Mouse (Mus musculus) limb, embryonic 15.5 days (tissue): ENCODE measurements at regions not wholly inside any gene's neighbourhood (a gene's known extent, or its start where the extent isn't known, plus 50 kb on each side); places are given as distances from the start of the nearest gene placed in this dataset.

ENCODE experiments used
- ATAC-seq: fragments of 200-750 bp; cut with Nextera tagmentation; 2 replicates; pipeline ENCODE4 v1.8.0; 2017; ENCODE audit warnings: low read depth, moderate TSS enrichment; ENCODE audit not compliant: insufficient number of reproducible peaks, low FRiP score, low TSS enrichment
- H3K27ac ChIP-seq: fragments of 300-500 bp; sonication (generic); 2 replicates; pipeline ENCODE4 v1.5.1; 2015; ENCODE audit warnings: moderate library complexity, mild to moderate bottlenecking, inconsistent platforms
- H3K27me3 ChIP-seq: fragments of 300-500 bp; sonication (generic); 2 replicates; pipeline ENCODE4 v1.6.1; 2015; ENCODE audit warnings: inconsistent platforms
- H3K36me3 ChIP-seq: fragments of 300-500 bp; sonication (generic); 2 replicates; pipeline ENCODE4 v1.6.1; 2015; ENCODE audit warnings: inconsistent platforms
- H3K4me1 ChIP-seq: fragments of 300-500 bp; sonication (generic); 2 replicates; pipeline ENCODE4 v1.6.1; 2015; ENCODE audit warnings: inconsistent platforms
- H3K4me2 ChIP-seq: fragments of 300-500 bp; sonication (generic); 2 replicates; pipeline ENCODE4 v1.6.1; 2015; ENCODE audit warnings: mild to moderate bottlenecking, inconsistent platforms
- H3K4me3 ChIP-seq: fragments of 300-500 bp; sonication (generic); 2 replicates; pipeline ENCODE4 v1.5.1; 2015; ENCODE audit warnings: mild to moderate bottlenecking, inconsistent platforms
- H3K9ac ChIP-seq: fragments of 300-500 bp; sonication (generic); 2 replicates; pipeline ENCODE4 v1.6.1; 2015; ENCODE audit warnings: inconsistent platforms
- H3K9me3 ChIP-seq: fragments of 300-500 bp; sonication (generic); 2 replicates; pipeline ENCODE4 v1.6.1; 2016; ENCODE audit warnings: inconsistent platforms
- WGBS: fragments of 180-500 bp; shearing (Covaris S2); methylation state at CpG from one replicate; pipeline ENCODE4 v1.1.7; 2015; 5-methylcytosine and 5-hydroxymethylcytosine counted together

DNA sequence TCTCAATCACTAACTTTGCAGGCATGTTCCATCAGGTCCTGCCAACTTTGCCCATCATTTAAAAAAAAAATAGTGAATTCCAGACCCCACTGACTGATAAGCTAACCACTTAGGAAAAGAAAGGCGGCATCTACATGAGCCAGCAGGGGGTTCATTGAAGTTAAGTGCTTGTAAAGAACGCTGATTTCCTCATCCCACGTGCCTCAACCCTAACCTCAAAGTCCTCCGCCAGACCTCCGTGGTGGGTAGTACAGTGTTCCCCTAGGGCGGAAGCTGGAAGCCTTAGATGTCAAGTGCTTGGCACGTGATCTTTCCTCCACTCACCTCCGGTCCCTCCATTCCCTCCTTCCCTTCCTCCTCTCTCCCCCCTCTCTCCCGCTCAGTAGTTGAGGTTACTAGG is 158.5 kb upstream of the Mkln1 start:
- Histone ChIP-seq H3K4me2 (no peak overlapping the region), H3K27me3 (no peaks in the 10 kb centered on the region), H3K4me3 (no peak overlapping the region), H3K9me3 (no peaks in the 10 kb centered on the region), H3K36me3 (no peaks in the 10 kb centered on the region), H3K4me1 (no peaks in the 10 kb centered on the region), H3K27ac (no peak overlapping the region), H3K9ac (no peak overlapping the region)
- no peak for ATAC-seq
- 9% methylated on average over 9 of the region's 9 CpGs for WGBS

DNA sequence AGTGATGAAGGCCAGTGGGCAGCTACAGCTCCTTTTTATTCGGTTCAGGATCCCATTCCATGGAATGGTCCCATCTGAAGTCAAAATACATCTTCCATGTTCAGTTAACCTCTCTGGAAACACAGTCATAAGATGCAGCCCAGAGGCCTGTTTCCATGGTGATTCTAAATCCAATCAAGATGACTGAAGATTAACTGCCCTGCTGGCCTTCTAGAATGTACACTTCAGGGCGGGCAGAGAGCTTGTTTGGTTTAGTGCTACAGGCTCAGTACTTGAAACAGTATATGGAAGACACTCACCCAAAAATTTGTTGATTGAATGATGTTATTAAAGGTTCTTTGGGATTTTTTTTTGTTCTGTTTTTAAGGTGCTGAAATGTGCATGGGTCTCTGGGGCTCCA is 148.0 kb upstream of the Mkln1 start:
- H3K27ac ChIP-seq: no peak overlapping the region
- no peaks in the 10 kb centered on the region for H3K27me3 ChIP-seq
- 0 out of 2 replicates have a peak, but pooled peaks cover 5% of the 10 kb centered on the region for H3K4me1 ChIP-seq
- no peak overlapping the region for H3K4me3 ChIP-seq
- WGBS: 59% methylated on average over 2 of the region's 2 CpGs
- H3K9me3 ChIP-seq: no peaks in the 10 kb centered on the region
- H3K4me2 ChIP-seq: no peak overlapping the region
- H3K36me3 ChIP-seq: no peaks in the 10 kb centered on the region
- no peak overlapping the region for H3K9ac ChIP-seq
- no peak for ATAC-seq

DNA sequence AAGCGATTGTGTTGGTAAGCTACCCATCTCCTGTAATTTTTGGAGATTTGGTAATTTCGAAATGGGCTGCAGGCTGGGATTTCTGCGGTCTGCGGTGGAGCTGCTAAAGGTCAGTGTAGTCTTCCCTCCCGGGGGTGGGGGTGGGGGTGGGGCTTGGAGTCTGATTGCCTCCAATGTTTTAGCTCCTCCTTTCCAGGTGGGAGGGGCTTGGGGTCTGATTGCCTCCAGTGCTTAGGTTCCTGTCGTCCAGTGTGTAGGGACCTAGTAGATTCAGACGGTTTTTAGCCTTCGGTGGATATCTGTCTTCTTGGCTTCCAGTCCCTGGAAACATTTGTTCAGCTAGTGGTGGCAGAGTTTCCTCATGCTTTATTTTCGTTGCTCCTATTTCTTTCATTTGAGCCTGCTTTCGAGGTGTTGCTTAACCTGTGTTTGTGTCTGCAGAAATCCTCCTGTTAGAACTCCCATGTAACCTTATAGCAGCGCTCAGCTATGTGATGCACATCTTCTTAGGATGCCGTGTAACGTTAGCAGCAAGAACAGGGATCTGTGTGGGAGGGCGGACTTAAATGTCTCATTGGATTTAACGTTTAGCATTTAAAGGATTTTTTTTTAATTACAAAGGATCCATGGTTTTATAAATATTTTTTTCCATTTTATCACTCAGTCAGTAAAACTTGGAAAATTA is 145.1 kb upstream of the Mkln1 start:
- no peaks in the 10 kb centered on the region for H3K36me3 ChIP-seq
- no peaks in the 10 kb centered on the region for H3K9me3 ChIP-seq
- no peak for ATAC-seq
- H3K27me3 ChIP-seq: no peaks in the 10 kb centered on the region
- 0 out of 2 replicates have a peak, but pooled peaks cover 5% of the 10 kb centered on the region for H3K4me1 ChIP-seq
- peak overlapping the region; percentile 13; the same call in 1 of the 2 replicates for H3K27ac ChIP-seq
- WGBS: 18% methylated on average over 15 of the region's 15 CpGs
- H3K4me2 ChIP-seq: peak overlapping the region; percentile 31; the same call in 1 of the 2 replicates
- H3K4me3 ChIP-seq: no peak overlapping the region
- no peak overlapping the region for H3K9ac ChIP-seq

DNA sequence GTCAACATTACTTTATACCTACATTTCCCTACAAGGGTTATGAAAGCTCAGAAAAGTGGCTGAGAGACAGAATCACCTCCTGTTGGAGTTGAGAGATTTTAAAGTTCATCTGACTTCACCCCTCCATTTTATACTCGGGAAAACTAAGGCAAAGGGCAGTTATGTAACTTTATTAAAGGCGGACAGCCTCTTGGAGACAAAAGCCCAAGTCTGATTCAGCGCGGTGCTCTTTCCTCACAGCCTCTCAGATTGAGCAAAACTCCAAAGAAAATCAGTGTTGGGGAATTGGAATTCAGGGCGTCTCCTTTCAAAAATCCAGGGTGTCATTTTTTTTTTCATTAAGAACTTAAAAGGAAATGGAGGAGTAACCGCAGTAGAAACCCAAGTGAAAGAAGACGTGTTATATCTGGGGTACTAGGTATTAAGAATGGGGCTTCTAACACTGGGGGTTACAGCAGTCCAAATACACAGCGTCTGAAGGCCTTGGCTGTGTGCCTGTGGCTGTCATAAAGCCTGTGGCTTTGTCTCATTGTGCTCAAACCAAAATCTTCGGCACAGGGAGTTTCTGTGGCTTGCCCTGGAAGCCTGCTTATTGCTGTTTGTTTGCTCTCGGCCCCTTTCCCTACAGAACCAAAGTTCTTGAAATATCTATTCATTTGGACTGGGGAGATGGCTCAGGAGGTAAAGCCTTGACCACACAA is 137.7 kb upstream of the Mkln1 start:
- ATAC-seq: no peak

DNA sequence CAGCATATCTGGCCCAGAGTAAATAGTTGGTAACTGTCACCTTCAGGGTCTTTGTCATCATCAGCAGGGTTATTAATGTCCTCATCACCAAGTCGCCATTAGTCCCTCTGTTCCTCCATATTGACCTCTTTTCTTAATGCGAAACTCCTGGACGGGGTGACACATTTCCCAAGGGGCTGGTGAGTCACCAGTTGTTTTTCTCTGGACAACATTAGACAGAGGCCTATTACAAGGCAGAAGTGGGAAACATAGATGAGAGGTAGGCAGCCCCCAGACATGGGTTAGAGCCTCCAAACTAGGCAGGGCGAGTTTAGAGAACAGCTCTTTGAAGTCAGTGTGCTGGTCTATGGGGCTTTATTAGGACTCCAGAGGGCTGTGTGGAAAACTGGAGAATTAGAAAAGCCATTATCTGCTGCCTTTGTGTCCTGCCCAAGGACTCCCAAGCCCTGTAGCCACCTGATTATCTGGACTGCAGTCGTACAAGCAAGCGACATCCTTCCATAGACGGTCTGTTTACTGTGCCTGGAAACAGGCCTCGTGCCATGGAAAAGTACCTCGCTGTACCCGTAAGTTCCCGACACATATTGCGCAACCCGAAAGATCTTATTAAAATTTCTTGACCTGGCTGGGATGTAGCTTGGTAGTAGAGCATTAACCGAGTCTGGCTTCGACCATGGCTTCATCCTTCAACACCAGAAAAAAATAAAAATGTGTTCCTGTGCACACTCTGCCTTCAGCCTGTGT is 136.6 kb upstream of the Mkln1 start:
- ATAC-seq: no peak
- Histone ChIP-seq H3K27ac (no peak overlapping the region), H3K9me3 (no peaks in the 10 kb centered on the region), H3K36me3 (no peaks in the 10 kb centered on the region), H3K4me2 (no peak overlapping the region), H3K27me3 (no peaks in the 10 kb centered on the region), H3K9ac (no peak overlapping the region), H3K4me1 (no peaks in the 10 kb centered on the region), H3K4me3 (no peak overlapping the region)
- WGBS: 89% methylated on average over 15 of the region's 15 CpGs

More for the DNA sequence above, 137.7 kb upstream of the Mkln1 start:
- H3K9me3 ChIP-seq: no peaks in the 10 kb centered on the region
- no peaks in the 10 kb centered on the region for H3K27me3 ChIP-seq
- H3K9ac ChIP-seq: no peak overlapping the region
- H3K27ac ChIP-seq: no peak overlapping the region
- no peak overlapping the region for H3K4me2 ChIP-seq
- H3K36me3 ChIP-seq: no peaks in the 10 kb centered on the region
- no peak overlapping the region for H3K4me3 ChIP-seq
- 77% methylated on average over 10 of the region's 10 CpGs for WGBS
- H3K4me1 ChIP-seq: no peaks in the 10 kb centered on the region

DNA sequence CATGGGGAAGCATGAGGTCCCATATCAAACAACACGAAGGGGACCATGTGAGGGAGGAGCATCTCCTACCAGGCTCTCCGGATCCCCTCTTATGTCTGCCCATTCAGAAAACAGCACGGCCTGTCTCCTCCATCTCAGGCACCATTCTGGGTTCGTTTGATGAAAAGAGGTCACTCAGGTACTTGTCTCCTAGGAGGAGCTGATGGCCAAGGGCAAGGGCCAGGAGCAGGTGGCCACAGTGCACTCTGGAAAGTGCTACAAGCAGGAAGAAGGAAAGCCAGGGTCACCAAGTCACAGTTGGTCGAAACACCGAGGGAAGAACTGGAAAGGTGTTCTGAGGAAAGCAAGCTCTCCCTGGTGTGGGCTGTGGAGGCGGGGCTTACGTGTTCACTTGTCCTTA is 135.9 kb upstream of the Mkln1 start:
- no peak for ATAC-seq
- Histone ChIP-seq H3K27me3 (no peaks in the 10 kb centered on the region), H3K9ac (no peak overlapping the region), H3K4me3 (no peak overlapping the region), H3K9me3 (no peaks in the 10 kb centered on the region), H3K36me3 (no peaks in the 10 kb centered on the region), H3K27ac (no peak overlapping the region), H3K4me1 (no peaks in the 10 kb centered on the region), H3K4me2 (no peak overlapping the region)
- 84% methylated on average over 8 of the region's 8 CpGs for WGBS

DNA sequence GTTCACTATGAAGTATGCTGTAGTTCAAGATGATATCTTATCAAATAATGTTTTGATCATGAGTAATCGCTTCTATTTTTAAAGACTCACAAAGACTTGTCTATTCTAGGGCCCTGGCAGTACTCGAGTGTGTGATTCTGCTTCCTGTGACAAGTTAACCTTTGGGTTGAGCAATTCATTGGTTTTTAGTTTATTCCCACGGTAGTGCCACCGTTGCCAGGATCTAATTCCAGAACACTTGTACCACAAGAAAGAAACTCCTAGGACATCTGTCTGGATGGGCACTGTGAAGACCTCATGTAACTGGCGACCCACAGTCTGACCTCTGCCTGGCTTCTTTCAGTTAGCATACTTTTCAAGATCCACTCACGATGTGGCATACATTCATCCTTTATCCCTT is 134.7 kb upstream of the Mkln1 start:
- H3K9me3 ChIP-seq: no peaks in the 10 kb centered on the region
- WGBS: 85% methylated on average over 6 of the region's 6 CpGs
- no peaks in the 10 kb centered on the region for H3K4me1 ChIP-seq
- H3K36me3 ChIP-seq: no peaks in the 10 kb centered on the region
- no peak overlapping the region for H3K4me2 ChIP-seq
- H3K27me3 ChIP-seq: no peaks in the 10 kb centered on the region
- no peak overlapping the region for H3K4me3 ChIP-seq
- no peak for ATAC-seq
- no peak overlapping the region for H3K9ac ChIP-seq
- H3K27ac ChIP-seq: no peak overlapping the region

DNA sequence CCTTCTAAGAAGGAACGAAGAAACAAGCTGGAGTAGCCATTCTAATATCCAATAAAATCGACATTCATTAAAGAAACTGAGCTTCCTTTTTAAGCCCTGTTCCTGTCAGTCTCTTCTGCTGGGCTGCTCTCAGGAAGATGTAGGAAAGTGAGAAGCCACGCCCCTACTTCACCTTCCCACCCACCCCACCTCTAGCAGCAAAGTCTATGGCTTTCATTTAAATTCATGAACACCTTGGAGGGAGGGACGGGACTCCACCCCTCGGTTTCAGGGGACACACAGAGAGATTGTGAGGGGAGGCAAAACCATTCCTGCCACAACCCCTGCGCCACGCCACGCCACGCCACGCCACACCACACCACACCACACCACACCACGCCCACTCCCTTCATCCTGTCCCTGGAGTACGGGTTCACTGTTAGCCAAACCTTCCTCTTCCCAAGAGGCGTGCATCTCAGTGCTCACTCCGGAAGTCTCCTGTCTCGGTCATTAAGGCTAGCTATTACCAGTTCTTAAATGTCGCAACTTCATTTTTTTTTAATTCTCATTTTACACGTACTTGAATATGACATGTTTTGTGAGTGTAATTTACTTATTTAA is 132.0 kb upstream of the Mkln1 start:
- Histone ChIP-seq H3K9ac (no peak overlapping the region), H3K4me1 (no peaks in the 10 kb centered on the region), H3K9me3 (no peaks in the 10 kb centered on the region), H3K27ac (no peak overlapping the region), H3K36me3 (no peaks in the 10 kb centered on the region), H3K4me2 (no peak overlapping the region), H3K4me3 (no peak overlapping the region), H3K27me3 (no peaks in the 10 kb centered on the region)
- WGBS: 61% methylated on average over 17 of the region's 17 CpGs
- no peak for ATAC-seq

DNA sequence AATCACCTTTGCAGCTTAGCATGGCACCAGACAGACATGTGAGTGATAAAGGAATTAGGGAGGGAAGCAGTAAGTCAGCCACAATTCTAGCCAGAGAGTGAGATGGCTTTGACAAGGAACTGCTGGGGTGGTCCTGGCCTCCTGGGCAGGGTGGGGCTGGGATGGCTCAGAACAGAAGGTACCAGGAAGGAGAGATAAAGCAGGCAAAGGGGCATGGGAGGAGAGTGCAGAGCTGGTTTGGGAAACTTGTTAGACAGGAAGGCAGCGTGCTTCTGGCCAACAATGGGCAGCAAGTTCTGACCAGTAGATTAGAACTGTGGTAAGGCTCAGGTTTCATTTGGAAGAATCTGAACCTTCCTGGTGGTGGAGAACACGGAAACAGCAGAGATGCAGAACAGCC is 130.5 kb upstream of the Mkln1 start:
- H3K4me1 ChIP-seq: no peaks in the 10 kb centered on the region
- H3K4me2 ChIP-seq: no peak overlapping the region
- H3K9me3 ChIP-seq: no peaks in the 10 kb centered on the region
- H3K27me3 ChIP-seq: no peaks in the 10 kb centered on the region
- H3K4me3 ChIP-seq: no peak overlapping the region
- H3K9ac ChIP-seq: no peak overlapping the region
- no peak overlapping the region for H3K27ac ChIP-seq
- H3K36me3 ChIP-seq: no peaks in the 10 kb centered on the region
- WGBS: 45% methylated on average over 2 of the region's 2 CpGs
- ATAC-seq: no peak

DNA sequence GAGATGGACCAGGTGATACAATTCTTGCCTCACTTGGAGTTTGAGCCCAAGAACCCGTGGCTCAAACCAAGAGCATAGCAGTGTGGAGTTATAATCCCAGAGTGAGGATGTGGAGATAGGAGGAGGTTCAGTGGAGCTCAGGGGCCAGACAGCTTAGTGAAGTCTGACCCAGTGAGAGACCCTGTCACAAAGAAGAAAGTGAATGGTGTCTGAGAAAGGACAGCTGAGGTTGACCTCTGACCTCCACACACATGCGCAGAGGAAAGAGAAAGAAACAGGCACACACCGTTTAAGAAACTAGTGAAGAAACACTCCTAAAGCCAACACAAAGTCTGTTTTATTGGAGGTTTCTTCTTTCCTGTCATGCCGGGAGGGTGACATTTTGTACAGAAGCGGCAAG is 124.7 kb upstream of the Mkln1 start:
- no peaks in the 10 kb centered on the region for H3K36me3 ChIP-seq
- no peaks in the 10 kb centered on the region for H3K27me3 ChIP-seq
- H3K4me2 ChIP-seq: no peak overlapping the region
- no peaks in the 10 kb centered on the region for H3K9me3 ChIP-seq
- 31% methylated on average over 5 of the region's 5 CpGs for WGBS
- H3K4me1 ChIP-seq: no peaks in the 10 kb centered on the region
- H3K9ac ChIP-seq: no peak overlapping the region
- no peak overlapping the region for H3K4me3 ChIP-seq
- no peak for ATAC-seq
- no peak overlapping the region for H3K27ac ChIP-seq

DNA sequence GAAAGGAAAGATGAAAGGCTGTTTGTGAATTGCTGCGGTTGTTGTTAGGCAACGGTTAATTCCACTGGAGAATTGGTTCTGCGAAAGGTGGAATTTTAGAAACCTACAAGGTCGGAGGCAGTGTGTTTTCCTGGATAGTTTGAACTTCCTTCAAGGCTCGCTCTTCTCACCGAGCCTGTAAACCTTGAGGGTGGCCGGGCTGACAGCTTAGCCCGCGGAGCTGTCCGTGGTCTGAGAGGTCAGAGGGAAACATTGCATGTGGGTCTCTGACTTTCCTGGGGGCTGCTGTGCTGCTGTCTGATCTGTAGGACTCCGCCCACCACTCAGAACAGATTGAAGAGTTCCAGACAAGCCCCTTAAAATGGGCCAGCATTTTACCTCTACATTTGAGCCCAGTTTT is 124.3 kb upstream of the Mkln1 start:
- Histone ChIP-seq H3K36me3 (no peaks in the 10 kb centered on the region), H3K27ac (no peak overlapping the region), H3K4me1 (no peaks in the 10 kb centered on the region), H3K9ac (no peak overlapping the region), H3K9me3 (no peaks in the 10 kb centered on the region), H3K27me3 (no peaks in the 10 kb centered on the region), H3K4me3 (no peak overlapping the region), H3K4me2 (no peak overlapping the region)
- 10% methylated on average over 11 of the region's 11 CpGs for whole genome bisulfite sequencing
- no peak for ATAC-seq

DNA sequence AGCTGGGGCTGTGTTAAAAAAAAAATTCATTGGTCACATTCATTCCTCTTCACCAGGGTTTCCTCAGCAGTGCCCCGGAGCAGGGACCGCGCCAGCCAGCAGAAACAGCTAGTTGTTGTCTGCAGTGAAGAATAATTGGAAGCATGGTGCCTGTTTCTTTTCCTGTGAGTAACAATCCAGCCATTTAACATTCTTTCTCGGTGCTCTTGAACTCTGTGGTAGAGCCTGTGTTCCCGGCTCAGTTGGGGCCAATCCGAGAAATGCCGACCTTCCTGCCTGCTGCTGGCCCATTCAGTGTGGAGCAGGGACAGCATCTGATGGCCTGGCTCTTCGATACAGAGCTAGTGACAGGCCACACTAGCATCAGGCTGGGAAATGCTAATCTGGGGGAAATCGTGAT is 120.7 kb upstream of the Mkln1 start:
- no peak for ATAC-seq
- Histone ChIP-seq H3K4me1 (no peaks in the 10 kb centered on the region), H3K9me3 (no peaks in the 10 kb centered on the region), H3K36me3 (no peaks in the 10 kb centered on the region), H3K27me3 (no peaks in the 10 kb centered on the region), H3K9ac (no peak overlapping the region), H3K4me3 (no peak overlapping the region), H3K27ac (no peak overlapping the region), H3K4me2 (no peak overlapping the region)
- 49% methylated on average over 9 of the region's 9 CpGs for WGBS
